In genomic region chr13:21275815-21276550, GRCm38 (mm10) we compare ENCODE assay signal across 8 mouse cellular contexts. TPM values are rescaled to one million over a fixed set of nuclear protein-coding genes. Genes with fewer than 3 reads are reported as not detected.
DNase-seq lines count a peak whose midpoint lies in the region; ATAC-seq and TF ChIP-seq lines count a peak whose summit lies in the region.

No protein-coding gene starts in this region.

- H3K4me3 ChIP-seq in G1E (ENCODE audit: low read depth, low read length): peak overlapping the region; percentile 71
- peak overlapping the region; percentile 57 for H3K4me3 ChIP-seq in embryonic facial prominence, embryonic 15.5 days (replicated peaks)
- peak overlapping the region; percentile 68 for H3K4me3 ChIP-seq in liver, embryonic 16.5 days (ENCODE audit: low read depth, low read length)
- H3K4me3 ChIP-seq in neural tube, embryonic 13.5 days: peak overlapping the region; percentile 59

- TF ChIP-seq CTCF in G1E (IDR thresholded peaks at IDR 0.05; ENCODE audit: low read depth, low read length): no peak

- ATAC-seq in G1E (ENCODE audit: extremely low read depth, insufficient number of reproducible peaks, low FRiP score, poor library complexity, severe bottlenecking): peak; percentile 29; the same call in 1 of the 2 replicates
- ATAC-seq in embryonic facial prominence, embryonic 15.5 days (ENCODE audit: insufficient number of reproducible peaks, low FRiP score, low TSS enrichment, low read depth): peak; percentile 77; the same call in 1 of the 2 replicates
- peak; percentile 77 for ATAC-seq in liver, embryonic 16.5 days (ENCODE audit: low read depth)
- ATAC-seq in neural tube, embryonic 13.5 days (ENCODE audit: low read depth): peak; percentile 84

- peak overlapping the region; percentile 27 for H3K9ac ChIP-seq in embryonic facial prominence, embryonic 15.5 days
- H3K9ac ChIP-seq in liver, embryonic 16.5 days (ENCODE audit: low read depth, low read length): peak overlapping the region; percentile 55
- peak overlapping the region; percentile 71 for H3K9ac ChIP-seq in neural tube, embryonic 13.5 days

- WGBS in embryonic facial prominence, embryonic 15.5 days: under 1% methylated on average over 25 of the region's 25 CpGs
- WGBS in liver, embryonic 16.5 days (ENCODE audit: insufficient replicate concordance): under 1% methylated on average over 25 of the region's 25 CpGs
- under 1% methylated on average over 25 of the region's 25 CpGs for WGBS in neural tube, embryonic 13.5 days

- no peaks in the 10 kb centered on the region for H3K36me3 ChIP-seq in G1E (replicated peaks)
- H3K36me3 ChIP-seq in embryonic facial prominence, embryonic 15.5 days: no peaks in the 10 kb centered on the region
- H3K36me3 ChIP-seq in liver, embryonic 16.5 days (ENCODE audit: control insufficient read depth, insufficient read depth): no peaks in the 10 kb centered on the region
- H3K36me3 ChIP-seq in neural tube, embryonic 13.5 days: no peaks in the 10 kb centered on the region

- no peaks in the 10 kb centered on the region for H3K9me3 ChIP-seq in G1E (replicated peaks)
- no peaks in the 10 kb centered on the region for H3K9me3 ChIP-seq in embryonic facial prominence, embryonic 15.5 days (replicated peaks)
- H3K9me3 ChIP-seq in liver, embryonic 16.5 days (replicated peaks; ENCODE audit: control insufficient read depth, low read length): no peaks in the 10 kb centered on the region
- H3K9me3 ChIP-seq in neural tube, embryonic 13.5 days: no peaks in the 10 kb centered on the region

- H3K27me3 ChIP-seq in G1E (ENCODE audit: insufficient read depth, low read length): peaks cover 14% of the 10 kb centered on the region; the same call in 1 of the 2 replicates
- H3K27me3 ChIP-seq in embryonic facial prominence, embryonic 15.5 days: no peaks in the 10 kb centered on the region
- no peaks in the 10 kb centered on the region for H3K27me3 ChIP-seq in liver, embryonic 16.5 days (ENCODE audit: control insufficient read depth, insufficient read depth, low read depth, low read length)
- H3K27me3 ChIP-seq in neural tube, embryonic 13.5 days: peaks cover 15% of the 10 kb centered on the region; the same call in 1 of the 2 replicates

- peak; percentile 53 for DNase-seq in G1E (ENCODE audit: low spot score)
- DNase-seq in brain, adult 2 months (ENCODE audit: low read depth, low spot score): peak; percentile 96
- DNase-seq in heart, postnatal 10 days: peak; percentile 61 to 66
- peak; percentile 61 to 75 for DNase-seq in kidney, postnatal 4 days
- DNase-seq in urinary bladder, postnatal 36 days (ENCODE audit: low spot score in 2 of 2): peak; percentile 17 to 35

- no peak overlapping the region for H3K27ac ChIP-seq in embryonic facial prominence, embryonic 15.5 days (replicated peaks)
- H3K27ac ChIP-seq in liver, embryonic 16.5 days (ENCODE audit: low read length): no peak overlapping the region
- H3K27ac ChIP-seq in neural tube, embryonic 13.5 days (replicated peaks): no peak overlapping the region

- peak overlapping the region; percentile 72 for H3K4me2 ChIP-seq in embryonic facial prominence, embryonic 15.5 days (replicated peaks)
- peak overlapping the region; percentile 76 for H3K4me2 ChIP-seq in liver, embryonic 16.5 days (ENCODE audit: low read depth, low read length)
- peak overlapping the region; percentile 70 for H3K4me2 ChIP-seq in neural tube, embryonic 13.5 days

- H3K4me1 ChIP-seq in G1E (ENCODE audit: insufficient read depth, low read depth, low read length): peaks cover 43% of the 10 kb centered on the region
- peaks cover 11% of the 10 kb centered on the region; the same call in 1 of the 2 replicates for H3K4me1 ChIP-seq in embryonic facial prominence, embryonic 15.5 days
- peaks cover 6% of the 10 kb centered on the region for H3K4me1 ChIP-seq in liver, embryonic 16.5 days (ENCODE audit: control insufficient read depth, low read depth, low read length)
- peaks cover 17% of the 10 kb centered on the region for H3K4me1 ChIP-seq in neural tube, embryonic 13.5 days (replicated peaks)

- intact Hi-C loops in heart, postnatal 10 days (cut with DNase I): loop anchor here (2.0 kb wide), 2 partner anchors 75 to 117 kb away; no protein-coding TSS in a partner anchor

RNA-seq across cellular contexts. Expression of gene Gpx5, which starts 16.5 kb away (rescaled TPM):
- total RNA-seq in G1E (2014; fragmentation: Nextera tagmentation): not detected in 2 replicates
- total RNA-seq in G1E (2017): 0.11 TPM in 1 of 2 replicates, not detected in the other
- not detected in 2 replicates for polyA plus RNA-seq in G1E (2012)
- polyA plus RNA-seq in embryonic facial prominence, embryonic 15.5 days (2015; fragmentation: Nextera tagmentation; extraction: Ambion mirVana): not detected in 2 replicates
- not detected for total RNA-seq in heart, postnatal 10 days (2021)
- not detected in 2 replicates for polyA plus RNA-seq in liver, embryonic 16.5 days (2015; fragmentation: Nextera tagmentation; extraction: Ambion mirVana)
- not detected in 2 replicates for polyA plus RNA-seq in neural tube, embryonic 13.5 days (2015; fragmentation: Nextera tagmentation; extraction: Ambion mirVana)

RNA-seq across cellular contexts. Expression of gene Gpx6, which starts 35.9 kb away (rescaled TPM):
- total RNA-seq in G1E (2014; fragmentation: Nextera tagmentation) (not detected in 2 replicates), G1E (2017) (0.11 and 0.29 TPM in 2 replicates)
- not detected in 2 replicates for polyA plus RNA-seq in G1E (2012)
- polyA plus RNA-seq in embryonic facial prominence, embryonic 15.5 days (2015; fragmentation: Nextera tagmentation; extraction: Ambion mirVana): not detected in 2 replicates
- not detected for total RNA-seq in heart, postnatal 10 days (2021)
- polyA plus RNA-seq in liver, embryonic 16.5 days (2015; fragmentation: Nextera tagmentation; extraction: Ambion mirVana): not detected in 2 replicates
- not detected in 2 replicates for polyA plus RNA-seq in neural tube, embryonic 13.5 days (2015; fragmentation: Nextera tagmentation; extraction: Ambion mirVana)

Comparison
In these comparisons a context has a peak if more than half of its experiments do, and no peak if none do; other contexts are left out.
1. ATAC-seq: peak in every context shown above with its lines; median percentile 84 in neural tube, embryonic 13.5 days; 77 in embryonic facial prominence, embryonic 15.5 days; 77 in liver, embryonic 16.5 days; 29 in G1E.
2. DNase-seq: peak in every context shown above with its lines; median percentile 96 in brain, adult 2 months; 68 in kidney, postnatal 4 days; 64 in heart, postnatal 10 days; 53 in G1E; 26 in urinary bladder, postnatal 36 days.